Mouse (Mus musculus) frontal cortex, adult 2 months (tissue): ENCODE data around the gene Sptbn4. TPM values are rescaled to one million over a fixed set of nuclear protein-coding genes. Genes with fewer than 3 reads are reported as not detected.

Source experiments
- DNase-seq, 2 experiments: peaks; one replicate each; pipeline ENCODE4 v3.0.0; 2022; ENCODE audit warnings: low spot score in 1 of 2; ENCODE audit errors: extremely low spot score in 1 of 2
- polyA plus RNA-seq: library from polyadenylated mRNA; depleted of rRNA; stranded (reverse); fragments of >200 nt; gene quantifications from 2 replicates; pipeline ENCODE4 v1.2.3, GENCODE M21; 2012; rRNA removed

The Sptbn4 gene
- polyA plus RNA-seq, 1 experiment, result 135 TPM

- no peak for DNase-seq
Observed at GRCm38 (mm10) chr7:27307551-27307950, 139.9 kb downstream of the Sptbn4 start.

Other genes with a start within 250 kb of the Sptbn4 start
- gene Itpkc, start 219.0 kb downstream of the Sptbn4 start, polyA plus RNA-seq, result 5.2 and 6.7 TPM in 2 replicates
- 39.1 and 40.5 TPM in 2 replicates for gene Coq8b, start 214.7 kb downstream of the Sptbn4 start, polyA plus RNA-seq
- gene Numbl, start 189.3 kb downstream of the Sptbn4 start, polyA plus RNA-seq, result 95.1 and 100 TPM in 2 replicates
- 68.8 and 69.8 TPM in 2 replicates for gene Ltbp4, start 110.0 kb downstream of the Sptbn4 start, polyA plus RNA-seq
- 58.4 and 62.8 TPM in 2 replicates for gene Shkbp1, start 91.7 kb downstream of the Sptbn4 start, polyA plus RNA-seq
- gene Gm20479, start 90.3 kb downstream of the Sptbn4 start, polyA plus RNA-seq, result 0.25 TPM in 1 of 2 replicates, not detected in the other
- 21.4 and 23.6 TPM in 2 replicates for gene Blvrb, start 292 bp upstream of the Sptbn4 start, polyA plus RNA-seq
- gene Sertad3, start 26.1 kb upstream of the Sptbn4 start, polyA plus RNA-seq, result 3.8 and 5.0 TPM in 2 replicates
- gene Sertad1, start 39.2 kb upstream of the Sptbn4 start, polyA plus RNA-seq, result 14.0 and 16.9 TPM in 2 replicates
- 0.29 and 0.46 TPM in 2 replicates for gene Prx, start 51.6 kb upstream of the Sptbn4 start, polyA plus RNA-seq
- gene Hipk4, start 75.6 kb upstream of the Sptbn4 start, polyA plus RNA-seq, result 0.44 and 0.66 TPM in 2 replicates
- 933 and 972 TPM in 2 replicates for gene Pld3, start 105.5 kb upstream of the Sptbn4 start, polyA plus RNA-seq
- gene 2310022A10Rik, start 105.5 kb upstream of the Sptbn4 start, polyA plus RNA-seq, result 32.0 and 32.3 TPM in 2 replicates
- gene Akt2, start 143.9 kb upstream of the Sptbn4 start, polyA plus RNA-seq, result 114 and 122 TPM in 2 replicates
- 139 and 148 TPM in 2 replicates for gene Ttc9b, start 206.2 kb upstream of the Sptbn4 start, polyA plus RNA-seq
- gene Map3k10, start 226.9 kb upstream of the Sptbn4 start, polyA plus RNA-seq, result 145 and 150 TPM in 2 replicates
- 7.2 and 8.2 TPM in 2 replicates for gene Zfp607b, start 241.7 kb upstream of the Sptbn4 start, polyA plus RNA-seq